Mouse (Mus musculus) v-Abl transformed pro-B cells (cell line): Measurements from ENCODE around the gene Sesn3.

Source experiments
- in situ Hi-C, 2 experiments: fragments of 400-800 bp; cut with MboI; formaldehyde crosslinking; loops; one replicate each; pipeline ENCODE4 v1.15.1; 2025; ENCODE audit not compliant: unreplicated experiment in 2 of 2

Gene Sesn3

GRCm38 (mm10) chr9:14276481-14277287, 1.8 kb downstream of the Sesn3 start:
- in situ Hi-C loops, result loop anchor here in 1 of 2 experiments (5.0 kb wide), 3 partner anchors 104 to 379 kb away; no protein-coding TSS in a partner anchor

GRCm38 (mm10) chr9:14277365-14277991, 2.6 kb downstream of the Sesn3 start:
- in situ Hi-C loops, result loop anchor here in 1 of 2 experiments (5.0 kb wide), 3 partner anchors 105 to 380 kb away; no protein-coding TSS in a partner anchor

- in situ Hi-C loops, result no loop called here
These were observed 5.8 kb downstream of the Sesn3 start for GRCm38 (mm10) chr9:14280696-14281095.

- in situ Hi-C loops, result no loop called here
These were observed 10.2 kb downstream of the Sesn3 start for GRCm38 (mm10) chr9:14285036-14285435.

GRCm38 (mm10) chr9:14287234-14287633, 12.4 kb downstream of the Sesn3 start:
- in situ Hi-C loops, result no loop called here

GRCm38 (mm10) chr9:14288500-14288899, 13.6 kb downstream of the Sesn3 start:
- in situ Hi-C loops, result no loop called here

- in situ Hi-C loops, result no loop called here
These were observed 19.0 kb downstream of the Sesn3 start for GRCm38 (mm10) chr9:14293866-14294265.

GRCm38 (mm10) chr9:14295680-14296440, 21.0 kb downstream of the Sesn3 start:
- in situ Hi-C loops, result no loop called here

- in situ Hi-C loops, result no loop called here
These were observed 22.3 kb downstream of the Sesn3 start for GRCm38 (mm10) chr9:14297204-14297603.

GRCm38 (mm10) chr9:14299819-14300218, 25.0 kb downstream of the Sesn3 start:
- in situ Hi-C loops, result no loop called here

- in situ Hi-C loops, result no loop called here
These were observed 25.9 kb downstream of the Sesn3 start for GRCm38 (mm10) chr9:14300795-14301194.

GRCm38 (mm10) chr9:14304262-14304968, 29.5 kb downstream of the Sesn3 start:
- in situ Hi-C loops, result no loop called here

GRCm38 (mm10) chr9:14307341-14307740, 32.5 kb downstream of the Sesn3 start:
- in situ Hi-C loops, result no loop called here

GRCm38 (mm10) chr9:14313968-14314367, 39.1 kb downstream of the Sesn3 start:
- in situ Hi-C loops, result no loop called here

- in situ Hi-C loops, result no loop called here
These were observed 39.6 kb downstream of the Sesn3 start for GRCm38 (mm10) chr9:14314477-14314876.

GRCm38 (mm10) chr9:14316618-14317017, 41.8 kb downstream of the Sesn3 start:
- in situ Hi-C loops, result no loop called here

- in situ Hi-C loops, result no loop called here
These were observed 61.0 kb downstream of the Sesn3 start for GRCm38 (mm10) chr9:14335829-14336228.

- in situ Hi-C loops, result no loop called here
These were observed 62.0 kb downstream of the Sesn3 start for GRCm38 (mm10) chr9:14336901-14337300.

GRCm38 (mm10) chr9:14338701-14339100, 63.8 kb downstream of the Sesn3 start:
- in situ Hi-C loops, result no loop called here

- in situ Hi-C loops, result loop anchor here in 1 of 2 experiments (5.0 kb wide), 1 partner anchor 455 kb away; no protein-coding TSS in a partner anchor
These were observed 67.3 kb downstream of the Sesn3 start for GRCm38 (mm10) chr9:14342041-14342668.
